Mouse (Mus musculus): Measurements from ENCODE around the gene Elmo2.

DNA sequence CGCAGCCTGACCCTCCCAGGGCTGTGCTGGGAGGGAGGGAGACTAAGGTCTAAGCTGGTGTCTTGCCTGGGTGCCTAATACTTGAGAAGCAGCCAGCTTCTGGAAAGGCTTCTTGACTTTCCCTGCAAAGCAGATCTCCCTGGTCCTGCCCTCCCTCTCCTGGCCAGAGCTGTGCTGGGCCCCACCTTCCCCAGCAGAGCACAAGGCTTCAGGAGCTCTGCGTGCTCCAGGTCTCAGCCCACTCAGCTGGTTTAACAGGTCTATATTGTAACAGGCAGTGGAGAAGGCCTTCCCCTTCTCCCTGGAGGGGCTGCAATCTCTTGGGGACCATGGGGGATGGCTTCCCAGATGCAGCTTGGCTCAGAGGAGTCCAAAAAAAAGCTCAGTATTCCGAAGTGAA lies 24.9 kb downstream of the Elmo2 start:
- TF ChIP-seq CTCF (IDR thresholded peaks at IDR 0.05; ENCODE audit: extremely low read depth, insufficient read depth, low read length) = no peak
- no peak for TF ChIP-seq POLR2A (IDR thresholded peaks at IDR 0.05; ENCODE audit: extremely low read depth, insufficient read depth, low read length)

Measured in cortical plate, adult 2 months (tissue).